Mouse (Mus musculus): ENCODE measurements around the gene Pdxk.
A peak's percentile ranks its signal among the peaks of the same experiment; 100 is the strongest.
"Not testable (repeated sequence)": the region's sequence is repeated elsewhere in the genome, so short reads cannot be mapped to it uniquely, and the experiment has no call there.

The Pdxk gene

GRCm38 (mm10) chr10:78464792-78465207, at the start of gene Pdxk:
Pdxk (minus strand) TSS chr10:78464975.
- peak; percentile 91 for DNase-seq (ENCODE audit: low read depth)

- no peak for DNase-seq (ENCODE audit: low read depth)
Observed at GRCm38 (mm10) chr10:78502986-78503733, 38.4 kb upstream of the Pdxk start.

- DNase-seq (ENCODE audit: low read depth): no peak
Observed at GRCm38 (mm10) chr10:78487431-78488086, 22.8 kb upstream of the Pdxk start.

- DNase-seq (ENCODE audit: low read depth): no peak
Observed at GRCm38 (mm10) chr10:78486871-78487270, 22.1 kb upstream of the Pdxk start.

GRCm38 (mm10) chr10:78485369-78485768, 20.6 kb upstream of the Pdxk start:
- DNase-seq (ENCODE audit: low read depth): not testable (repeated sequence)

GRCm38 (mm10) chr10:78481928-78482499, 17.2 kb upstream of the Pdxk start:
- no peak for DNase-seq (ENCODE audit: low read depth)

- no peak for DNase-seq (ENCODE audit: low read depth)
Observed at GRCm38 (mm10) chr10:78480954-78481927, 16.5 kb upstream of the Pdxk start.

GRCm38 (mm10) chr10:78476821-78477220, 12.0 kb upstream of the Pdxk start:
- DNase-seq (ENCODE audit: low read depth): no peak

- DNase-seq (ENCODE audit: low read depth): no peak
Observed at GRCm38 (mm10) chr10:78474759-78475158, 10.0 kb upstream of the Pdxk start.

GRCm38 (mm10) chr10:78473434-78473833, 8.7 kb upstream of the Pdxk start:
- no peak for DNase-seq (ENCODE audit: low read depth)

- no peak for DNase-seq (ENCODE audit: low read depth)
Observed at GRCm38 (mm10) chr10:78472046-78472445, 7.3 kb upstream of the Pdxk start.

- DNase-seq (ENCODE audit: low read depth): peak; percentile 92
Observed at GRCm38 (mm10) chr10:78470582-78471313, 6.0 kb upstream of the Pdxk start.

- peak; percentile 54 for DNase-seq (ENCODE audit: low read depth)
Observed at GRCm38 (mm10) chr10:78467761-78468310, 3.1 kb upstream of the Pdxk start.

GRCm38 (mm10) chr10:78466647-78467046, 1.9 kb upstream of the Pdxk start:
- DNase-seq (ENCODE audit: low read depth): no peak

- DNase-seq (ENCODE audit: low read depth): no peak
Observed at GRCm38 (mm10) chr10:78465472-78465871, 697 bp upstream of the Pdxk start.

GRCm38 (mm10) chr10:78464201-78464791, 479 bp downstream of the Pdxk start:
- no peak for DNase-seq (ENCODE audit: low read depth)

GRCm38 (mm10) chr10:78463769-78464167, 1.0 kb downstream of the Pdxk start:
- no peak for DNase-seq (ENCODE audit: low read depth)

GRCm38 (mm10) chr10:78462945-78463768, 1.6 kb downstream of the Pdxk start:
- DNase-seq (ENCODE audit: low read depth): no peak

- no peak for DNase-seq (ENCODE audit: low read depth)
Observed at GRCm38 (mm10) chr10:78461767-78462166, 3.0 kb downstream of the Pdxk start.

GRCm38 (mm10) chr10:78460463-78460862, 4.3 kb downstream of the Pdxk start:
- DNase-seq (ENCODE audit: low read depth): no peak

Data from fibroblast of lung, adult 2 months (primary cell).